In genomic region chr5:99037442-99037811, GRCm38 (mm10) we compare ENCODE assay signal across 9 mouse cellular contexts. TPM values are rescaled to one million over a fixed set of nuclear protein-coding genes. Genes with fewer than 3 reads are reported as not detected.
DNase-seq lines count a peak whose midpoint lies in the region; ATAC-seq and TF ChIP-seq lines count a peak whose summit lies in the region.
"Had no signal": no experiment of that assay in that cellular context is flagged by ENCODE, and none has a peak within 500 bp of the region (broad histone marks: within the 10 kb centered on the region; RNA-seq: fewer than 3 reads in every experiment).

No protein-coding gene starts in this region.

- H3K79me3 ChIP-seq in C2C12 (ENCODE audit: low read depth) = no peaks in the 10 kb centered on the region

- H3ac ChIP-seq in C2C12 (ENCODE audit: control insufficient read depth, insufficient read length, low read depth) = no peak overlapping the region

- H3K9me3 ChIP-seq in forebrain, embryonic 12.5 days = no peaks in the 10 kb centered on the region
- H3K9me3 ChIP-seq in liver, embryonic 15.5 days (replicated peaks) = no peaks in the 10 kb centered on the region

- H3K9ac ChIP-seq in forebrain, embryonic 12.5 days = peak overlapping the region; percentile 79
- H3K9ac ChIP-seq in liver, embryonic 15.5 days = no peak overlapping the region

- no peaks in the 10 kb centered on the region for H3K36me3 ChIP-seq in C2C12 (ENCODE audit: control insufficient read depth, insufficient read depth)
- no peaks in the 10 kb centered on the region for H3K36me3 ChIP-seq in forebrain, embryonic 12.5 days (replicated peaks)
- no peaks in the 10 kb centered on the region for H3K36me3 ChIP-seq in liver, embryonic 15.5 days (replicated peaks)

- TF ChIP-seq CTCF in gastrocnemius, adult 2 months (IDR thresholded peaks at IDR 0.05) = no peak
- no peak for TF ChIP-seq CTCF in C2C12 (IDR thresholded peaks at IDR 0.05; ENCODE audit: control insufficient read depth, insufficient read depth, insufficient read length)

- WGBS in forebrain, embryonic 12.5 days = 2% methylated on average over 9 of the region's 9 CpGs
- WGBS in liver, embryonic 15.5 days (ENCODE audit: insufficient replicate concordance) = 3% methylated on average over 9 of the region's 9 CpGs

- no peaks in the 10 kb centered on the region for H3K27me3 ChIP-seq in C2C12 (ENCODE audit: control insufficient read depth, insufficient read depth, insufficient read length)
- peaks cover 31% of the 10 kb centered on the region for H3K27me3 ChIP-seq in forebrain, embryonic 12.5 days
- peaks cover 46% of the 10 kb centered on the region for H3K27me3 ChIP-seq in liver, embryonic 15.5 days

- H3K79me2 ChIP-seq in C2C12 (ENCODE audit: control insufficient read depth, insufficient read depth) = no peaks in the 10 kb centered on the region

- intact Hi-C loops in gastrocnemius, adult 2 months (cut with DNase I) = no loop called here

- H3K4me1 ChIP-seq in forebrain, embryonic 12.5 days = peaks cover 17% of the 10 kb centered on the region
- no peaks in the 10 kb centered on the region for H3K4me1 ChIP-seq in liver, embryonic 15.5 days (replicated peaks)

- peak; percentile 40 for ATAC-seq in forebrain, embryonic 12.5 days (ENCODE audit: low FRiP score)
- no peak for ATAC-seq in liver, embryonic 15.5 days (ENCODE audit: insufficient read depth)
- no peak for ATAC-seq in activated CD4-positive, CD25-positive, alpha-beta regulatory T cell, adult 4 months

- no peak overlapping the region for H3K27ac ChIP-seq in gastrocnemius, adult 2 months
- 0 out of 2 replicates have a peak overlapping the region, but pooled peaks have one; percentile 56 for H3K27ac ChIP-seq in forebrain, embryonic 12.5 days
- H3K27ac ChIP-seq in liver, embryonic 15.5 days (replicated peaks) = no peak overlapping the region
- H3K27ac ChIP-seq: macrophage had no signal

- no peak for DNase-seq in gastrocnemius, adult 2 months
- no peak for DNase-seq in gastrocnemius, adult 8-10 months (ENCODE audit: low spot score in 2 of 2)
- no peak for DNase-seq in ovary, postnatal 36 days (ENCODE audit: low spot score)
- DNase-seq in right cerebral cortex, postnatal 14 days = no peak

- H3K4me3 ChIP-seq in gastrocnemius, adult 2 months = peak overlapping the region; percentile 71
- no peak overlapping the region for H3K4me3 ChIP-seq in C2C12 (ENCODE audit: insufficient read depth, poor library complexity, severe bottlenecking)
- H3K4me3 ChIP-seq in forebrain, embryonic 12.5 days (replicated peaks) = peak overlapping the region; percentile 81
- H3K4me3 ChIP-seq in liver, embryonic 15.5 days (replicated peaks) = no peak overlapping the region

- peak overlapping the region; percentile 96 for H3K4me2 ChIP-seq in forebrain, embryonic 12.5 days
- H3K4me2 ChIP-seq in liver, embryonic 15.5 days = peak overlapping the region; percentile 44; the same call in 1 of the 2 replicates

TF ChIP-seq in C2C12, 6 proteins besides CTCF, POLR2A, EP300 and RAD21:
- TF ChIP-seq FOSL1 (IDR thresholded peaks at IDR 0.05; ENCODE audit: insufficient read depth, low read length, poor library complexity, severe bottlenecking) = no peak
- TF ChIP-seq USF1 (IDR thresholded peaks at IDR 0.05; ENCODE audit: low read depth) = peak; percentile 65

RNA-seq across cellular contexts. Expression of gene Prkg2, which starts 0.3 kb away (rescaled TPM):
- under 1 TPM; 0.66 to 0.75 TPM for total RNA-seq in gastrocnemius, adult 2 months (2021)
- 1 to 10 TPM in 2 of 4 experiments, under 1 TPM in 2; 0.53 to 1.3 (median 0.85) TPM for total RNA-seq in gastrocnemius, adult 8-10 months (2022)
- 45.7 TPM for polyA plus RNA-seq in C2C12 (2012; fragmentation: generic; extraction: Trizol)
- 4.7 and 4.8 TPM in 2 replicates for polyA plus RNA-seq in forebrain, embryonic 12.5 days (2016; fragmentation: Nextera tagmentation; extraction: Ambion mirVana)
- 0.02 and 0.16 TPM in 2 replicates for polyA plus RNA-seq in liver, embryonic 15.5 days (2015; fragmentation: Nextera tagmentation; extraction: Ambion mirVana)
- polyA plus RNA-seq in activated CD4-positive, CD25-positive, alpha-beta regulatory T cell, adult 4 months (2017; shearing (Covaris generic)) = not detected
- polyA plus RNA-seq: macrophage had no signal

Comparison
In these comparisons a context has a peak if more than half of its experiments do, and no peak if none do; other contexts are left out.
1. H3K4me3 ChIP-seq: peak in gastrocnemius, adult 2 months (single experiment) and forebrain, embryonic 12.5 days (single experiment); none in C2C12 (single experiment) and liver, embryonic 15.5 days (single experiment).